8 mouse cellular contexts compared by ENCODE assay signal in genomic region chr2:94407441-94407840, GRCm38 (mm10). TPM values are rescaled to one million over a fixed set of nuclear protein-coding genes. Genes with fewer than 3 reads are reported as not detected.
DNase-seq lines count a peak whose midpoint lies in the region; ATAC-seq and TF ChIP-seq lines count a peak whose summit lies in the region.

No protein-coding gene starts in this region.

- WGBS in heart, embryonic 13.5 days, result 27% methylated on average over 3 of the region's 3 CpGs
- 30% methylated on average over 3 of the region's 3 CpGs for WGBS in forebrain, embryonic 16.5 days
- 17% methylated on average over 3 of the region's 3 CpGs for WGBS in liver, embryonic 16.5 days (ENCODE audit: insufficient replicate concordance)

- H3K4me2 ChIP-seq in heart, embryonic 13.5 days, result peak overlapping the region; percentile 93
- peak overlapping the region; percentile 88 for H3K4me2 ChIP-seq in forebrain, embryonic 16.5 days (ENCODE audit: low read length)
- peak overlapping the region; percentile 93 for H3K4me2 ChIP-seq in liver, embryonic 16.5 days (ENCODE audit: low read depth, low read length)

- intact Hi-C loops in heart, postnatal 14 days (cut with DNase I), result loop anchor here (2.0 kb wide), 1 partner anchor 29 kb away; no protein-coding TSS in a partner anchor

- H3K9me3 ChIP-seq in heart, embryonic 13.5 days, result no peaks in the 10 kb centered on the region
- no peaks in the 10 kb centered on the region for H3K9me3 ChIP-seq in ES-E14 (ENCODE audit: control insufficient read depth, insufficient read depth, low read depth, low read length)
- no peaks in the 10 kb centered on the region for H3K9me3 ChIP-seq in forebrain, embryonic 16.5 days (ENCODE audit: control insufficient read depth, low read length)
- H3K9me3 ChIP-seq in liver, embryonic 16.5 days (replicated peaks; ENCODE audit: control insufficient read depth, low read length), result no peaks in the 10 kb centered on the region

- no peaks in the 10 kb centered on the region for H3K27me3 ChIP-seq in heart, embryonic 13.5 days (replicated peaks)
- H3K27me3 ChIP-seq in forebrain, embryonic 16.5 days (replicated peaks; ENCODE audit: control insufficient read depth, insufficient read depth, low read length), result no peaks in the 10 kb centered on the region
- H3K27me3 ChIP-seq in liver, embryonic 16.5 days (ENCODE audit: control insufficient read depth, insufficient read depth, low read depth, low read length), result no peaks in the 10 kb centered on the region

- H3K36me3 ChIP-seq in heart, embryonic 13.5 days, result peaks cover 29% of the 10 kb centered on the region
- H3K36me3 ChIP-seq in ES-E14 (ENCODE audit: control insufficient read depth, insufficient read depth, low read length, poor library complexity, severe bottlenecking), result peaks cover 3% of the 10 kb centered on the region; the same call in 1 of the 2 replicates
- peaks cover 8% of the 10 kb centered on the region for H3K36me3 ChIP-seq in forebrain, embryonic 16.5 days (ENCODE audit: control insufficient read depth, insufficient read depth)
- peaks cover 13% of the 10 kb centered on the region for H3K36me3 ChIP-seq in liver, embryonic 16.5 days (ENCODE audit: control insufficient read depth, insufficient read depth)

- in situ Hi-C loops in ES-E14 (cut with MboI; ENCODE audit: low sequenced_read_pairs in 2 of 2, unreplicated experiment in 2 of 2), result no loop called here

- DNase-seq in heart, postnatal 14 days, result no peak
- no peak for DNase-seq in ES-E14 (ENCODE audit: low read depth, low spot score)
- no peak for DNase-seq in right cerebral cortex, postnatal 25 days
- DNase-seq in thymus, postnatal 10 days (ENCODE audit: low spot score in 2 of 2), result no peak
- DNase-seq in kidney, postnatal 25 days, result no peak

- H3K9ac ChIP-seq in heart, embryonic 13.5 days, result peak overlapping the region; percentile 92
- peak overlapping the region; percentile 69; the same call in 1 of the 2 replicates for H3K9ac ChIP-seq in ES-E14 (ENCODE audit: insufficient read depth, low read depth, low read length, poor library complexity, severe bottlenecking)
- H3K9ac ChIP-seq in forebrain, embryonic 16.5 days (replicated peaks; ENCODE audit: low read depth, low read length), result no peak overlapping the region
- peak overlapping the region; percentile 90 for H3K9ac ChIP-seq in liver, embryonic 16.5 days (ENCODE audit: low read depth, low read length)

- H3K4me3 ChIP-seq in heart, embryonic 13.5 days, result peak overlapping the region; percentile 88
- peak overlapping the region; percentile 93 to 99 for H3K4me3 ChIP-seq in ES-E14 (ENCODE audit: insufficient read depth in 1 of 2, low read depth in 1 of 2, low read length in 2 of 2, poor library complexity in 1 of 2, severe bottlenecking in 1 of 2)
- H3K4me3 ChIP-seq in forebrain, embryonic 16.5 days (replicated peaks; ENCODE audit: low read length), result peak overlapping the region; percentile 86
- H3K4me3 ChIP-seq in liver, embryonic 16.5 days (ENCODE audit: low read depth, low read length), result peak overlapping the region; percentile 75

- H3K4me1 ChIP-seq in heart, embryonic 13.5 days, result peaks cover 38% of the 10 kb centered on the region
- no peaks in the 10 kb centered on the region for H3K4me1 ChIP-seq in ES-E14 (ENCODE audit: control insufficient read depth in 2 of 2, insufficient read depth in 2 of 2, low read length in 2 of 2, poor library complexity in 1 of 2)
- H3K4me1 ChIP-seq in forebrain, embryonic 16.5 days (replicated peaks; ENCODE audit: control insufficient read depth, insufficient read depth, low read length), result peaks cover 22% of the 10 kb centered on the region
- H3K4me1 ChIP-seq in liver, embryonic 16.5 days (ENCODE audit: control insufficient read depth, low read depth, low read length), result peaks cover 24% of the 10 kb centered on the region

- no peak overlapping the region for H3K27ac ChIP-seq in heart, embryonic 13.5 days (replicated peaks)
- no peak overlapping the region for H3K27ac ChIP-seq in ES-E14 (ENCODE audit: insufficient read depth, low read depth, low read length, poor library complexity, severe bottlenecking)
- no peak overlapping the region for H3K27ac ChIP-seq in forebrain, embryonic 16.5 days (ENCODE audit: low read length)
- H3K27ac ChIP-seq in liver, embryonic 16.5 days (ENCODE audit: low read length), result peak overlapping the region; percentile 85; the same call in 1 of the 2 replicates

- no peak for ATAC-seq in heart, embryonic 13.5 days (ENCODE audit: extremely low read depth, insufficient number of reproducible peaks, low FRiP score, low TSS enrichment)
- ATAC-seq in forebrain, embryonic 16.5 days, result 0 out of 2 replicates have a peak, but pooled peaks have one; percentile 0
- ATAC-seq in liver, embryonic 16.5 days (ENCODE audit: low read depth), result no peak

TF ChIP-seq in ES-E14, 5 proteins besides CTCF, POLR2A, EP300 and RAD21:
- TF ChIP-seq HCFC1 (IDR thresholded peaks at IDR 0.05; ENCODE audit: borderline replicate concordance, insufficient read depth, low read length), result no peak

RNA-seq across cellular contexts. Expression of gene Ttc17, which starts 1.0 kb away (rescaled TPM):
- polyA plus RNA-seq in heart, embryonic 13.5 days (2015; fragmentation: Nextera tagmentation; extraction: Ambion mirVana), result 13.7 and 14.9 TPM in 2 replicates
- total RNA-seq in heart, postnatal 14 days (2021), result 10 to 100 TPM; 31.8 to 32.9 TPM
- 13.0 and 16.2 TPM in 2 replicates for total RNA-seq in ES-E14 (2012; rRNA removed)
- polyA plus RNA-seq in forebrain, embryonic 16.5 days (2015; fragmentation: Nextera tagmentation; extraction: Ambion mirVana), result 24.3 and 25.0 TPM in 2 replicates
- polyA plus RNA-seq in liver, embryonic 16.5 days (2015; fragmentation: Nextera tagmentation; extraction: Ambion mirVana), result 7.1 and 7.6 TPM in 2 replicates

RNA-seq across cellular contexts. Expression of gene Api5, which starts 30.5 kb away (rescaled TPM):
- 74.8 and 77.3 TPM in 2 replicates for polyA plus RNA-seq in heart, embryonic 13.5 days (2015; fragmentation: Nextera tagmentation; extraction: Ambion mirVana)
- total RNA-seq in heart, postnatal 14 days (2021), result 10 to 100 TPM; 36.4 to 38.0 TPM
- 57.9 and 84.2 TPM in 2 replicates for total RNA-seq in ES-E14 (2012; rRNA removed)
- 129 and 143 TPM in 2 replicates for polyA plus RNA-seq in forebrain, embryonic 16.5 days (2015; fragmentation: Nextera tagmentation; extraction: Ambion mirVana)
- polyA plus RNA-seq in liver, embryonic 16.5 days (2015; fragmentation: Nextera tagmentation; extraction: Ambion mirVana), result 68.2 and 74.9 TPM in 2 replicates
